Mouse (Mus musculus) heart, postnatal 0 days (tissue): Measurements from ENCODE around the gene Msl1. TPM values are rescaled to one million over a fixed set of nuclear protein-coding genes. Genes with fewer than 3 reads are reported as not detected.

ENCODE experiments used
- ATAC-seq: fragments of 200-750 bp; cut with Nextera tagmentation; 2 replicates; pipeline ENCODE4 v1.8.0; 2017; ENCODE audit warnings: low read depth, moderate number of reproducible peaks, moderate library complexity; ENCODE audit not compliant: insufficient read depth
- DNase-seq: peaks from one replicate; pipeline ENCODE4 v3.0.0-alpha.2; 2016; ENCODE audit warnings: low spot score
- H3K27ac ChIP-seq: fragments of 300-500 bp; sonication (generic); 2 replicates; pipeline ENCODE4 v1.5.1; 2014; ENCODE audit warnings: low read depth, mild to moderate bottlenecking
- H3K27me3 ChIP-seq: fragments of 300-500 bp; sonication (generic); 2 replicates; pipeline ENCODE4 v1.6.1; 2014; ENCODE audit warnings: low read length, mixed read lengths; ENCODE audit not compliant: control insufficient read depth, insufficient read depth
- H3K36me3 ChIP-seq: fragments of 300-500 bp; sonication (generic); replicated peaks from 2 replicates; pipeline ENCODE4 v1.6.1; 2014; ENCODE audit warnings: low read length, mixed read lengths; ENCODE audit not compliant: control insufficient read depth, insufficient read depth
- H3K4me1 ChIP-seq: fragments of 300-500 bp; sonication (generic); 2 replicates; pipeline ENCODE4 v1.6.1; 2014; ENCODE audit warnings: antibody characterized with exemption; ENCODE audit not compliant: control insufficient read depth, insufficient read depth
- H3K4me2 ChIP-seq: fragments of 300-500 bp; sonication (generic); 2 replicates; pipeline ENCODE4 v1.6.1; 2014; ENCODE audit warnings: low read depth, mild to moderate bottlenecking, low read length, moderate library complexity
- H3K4me3 ChIP-seq: fragments of 300-500 bp; sonication (generic); 2 replicates; pipeline ENCODE4 v1.5.1; 2014; ENCODE audit warnings: low read depth, low read length
- H3K9ac ChIP-seq: fragments of 300-500 bp; sonication (generic); replicated peaks from 2 replicates; pipeline ENCODE4 v1.6.1; 2014; ENCODE audit warnings: low read depth, low read length, mixed read lengths
- H3K9me3 ChIP-seq: fragments of 300-500 bp; sonication (generic); replicated peaks from 2 replicates; pipeline ENCODE4 v1.6.1; 2016; ENCODE audit warnings: low read length; ENCODE audit not compliant: control insufficient read depth
- CTCF ChIP-seq: IDR thresholded peaks from 2 replicates; pipeline ENCODE4 v1.5.1; 2016; ENCODE audit warnings: antibody characterized with exemption, control low read depth, low read depth
- EP300 ChIP-seq: IDR thresholded peaks from 2 replicates; pipeline ENCODE4 v1.6.1; 2016; ENCODE audit warnings: antibody characterized with exemption, low read depth
- WGBS: fragments of 180-500 bp; shearing (Covaris S2); extraction: QIAGEN DNeasy Blood & Tissue Kit; methylation state at CpG from one replicate; pipeline ENCODE4 v1.1.7; 2014; 5-methylcytosine and 5-hydroxymethylcytosine counted together
- polyA plus RNA-seq: library from polyadenylated mRNA; unstranded; fragments of >200 nt; fragmentation: Nextera tagmentation; extraction: Ambion mirVana; gene quantifications from 2 replicates; pipeline ENCODE4 v1.2.1, GENCODE M21; 2015
- total RNA-seq: library from RNA; depleted of rRNA; stranded (reverse); fragments of >200 nt; gene quantifications from 2 replicates; pipeline ENCODE4 v1.2.3, GENCODE M21; 2014; ENCODE audit warnings: low replicate concordance

The Msl1 gene
- total and polyA plus RNA-seq, 2 experiments from 2014 or later = 12.6 to 54.6 TPM

DNA sequence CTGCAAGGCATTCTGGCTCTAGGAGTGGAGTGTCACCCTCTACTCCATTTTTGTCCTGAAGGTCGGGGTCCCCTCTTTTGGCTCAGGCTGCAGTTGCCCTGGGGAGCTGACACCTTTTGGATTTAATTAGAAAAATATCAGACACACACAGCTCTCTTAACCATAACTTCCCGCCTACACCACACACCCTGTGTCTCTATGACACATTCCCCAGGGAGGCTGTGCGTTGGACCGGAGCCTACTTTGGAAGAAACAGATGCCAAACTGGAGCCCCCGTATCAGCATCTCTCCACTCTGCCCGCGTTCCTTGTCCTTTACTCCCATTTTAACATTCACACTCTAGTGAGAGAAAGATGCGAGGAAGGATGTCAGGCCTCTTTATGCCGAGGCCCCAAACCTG lies 43.2 kb downstream of the Msl1 start:
- no peak for TF ChIP-seq CTCF
- no peak for TF ChIP-seq EP300
- WGBS = 40% methylated on average over 9 of the region's 9 CpGs
- Histone ChIP-seq H3K27me3 (peaks cover 8% of the 10 kb centered on the region; the same call in 1 of the 2 replicates), H3K27ac (no peak overlapping the region), H3K9me3 (no peaks in the 10 kb centered on the region), H3K4me2 (no peak overlapping the region), H3K9ac (no peak overlapping the region), H3K36me3 (no peaks in the 10 kb centered on the region; the same call in 1 of the 2 replicates), H3K4me1 (peaks cover 11% of the 10 kb centered on the region; the same call in 1 of the 2 replicates), H3K4me3 (no peak overlapping the region)
- DNase-seq (no peak), ATAC-seq (no peak)

DNA sequence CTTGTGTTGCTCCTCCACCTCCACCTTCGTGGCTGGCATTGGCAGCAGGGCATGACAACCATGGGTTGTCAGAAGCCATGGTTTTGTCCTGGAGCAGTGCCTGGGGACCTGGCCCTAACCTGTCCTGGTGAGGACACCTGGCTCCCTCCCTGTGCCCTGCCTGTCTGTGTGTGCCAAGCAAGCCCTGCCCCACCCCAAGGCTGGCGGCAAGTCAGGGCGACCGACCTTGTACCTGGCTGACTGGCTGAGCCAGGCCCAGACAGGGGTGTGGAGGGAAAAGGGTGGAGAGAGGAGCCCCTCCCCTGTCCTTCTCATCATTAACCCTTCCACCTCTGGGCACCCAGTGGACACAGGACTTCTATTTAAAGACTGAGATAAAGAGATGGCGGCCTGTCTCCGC lies 44.1 kb downstream of the Msl1 start:
- peaks cover 11% of the 10 kb centered on the region; the same call in 1 of the 2 replicates for H3K4me1 ChIP-seq
- peaks cover 8% of the 10 kb centered on the region; the same call in 1 of the 2 replicates for H3K27me3 ChIP-seq
- no peak for TF ChIP-seq CTCF
- TF ChIP-seq EP300 = no peak
- no peak overlapping the region for H3K4me2 ChIP-seq
- H3K4me3 ChIP-seq = no peak overlapping the region
- H3K9ac ChIP-seq = no peak overlapping the region
- H3K9me3 ChIP-seq = no peaks in the 10 kb centered on the region
- ATAC-seq (no peak), DNase-seq (no peak)
- WGBS = 26% methylated on average over 6 of the region's 6 CpGs
- no peak overlapping the region for H3K27ac ChIP-seq
- H3K36me3 ChIP-seq = no peaks in the 10 kb centered on the region; the same call in 1 of the 2 replicates

- H3K4me1 ChIP-seq = peaks cover 11% of the 10 kb centered on the region; the same call in 1 of the 2 replicates
- TF ChIP-seq CTCF = no peak
- no peak for TF ChIP-seq EP300
- no peak overlapping the region for H3K4me3 ChIP-seq
- H3K27ac ChIP-seq = no peak overlapping the region
- WGBS = 59% methylated on average over 10 of the region's 10 CpGs
- DNase-seq (no peak), ATAC-seq (no peak)
- H3K9ac ChIP-seq = no peak overlapping the region
- H3K27me3 ChIP-seq = peaks cover 8% of the 10 kb centered on the region; the same call in 1 of the 2 replicates
- H3K36me3 ChIP-seq = no peaks in the 10 kb centered on the region
- H3K9me3 ChIP-seq = no peaks in the 10 kb centered on the region
- H3K4me2 ChIP-seq = no peak overlapping the region
Measured at GRCm38 (mm10) chr11:98839897-98840296, 44.6 kb downstream of the Msl1 start.

DNA sequence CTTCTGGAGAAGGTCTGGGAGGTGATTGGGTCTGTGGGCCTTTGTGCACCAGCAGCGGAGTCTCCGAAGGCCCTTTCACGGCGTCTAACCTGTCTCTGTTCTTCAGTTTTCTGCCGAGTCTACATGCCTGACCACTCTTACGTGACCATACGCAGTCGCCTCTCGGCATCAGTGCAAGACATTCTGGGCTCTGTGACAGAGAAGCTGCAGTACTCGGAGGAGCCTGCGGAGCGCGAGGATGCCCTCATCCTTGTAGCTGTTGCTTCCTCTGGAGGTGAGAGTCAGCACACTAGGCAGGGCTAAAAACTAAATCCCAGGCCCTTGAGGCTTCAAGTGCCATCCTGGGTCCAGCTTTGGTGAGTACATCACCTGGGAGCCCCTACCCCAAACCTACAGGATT lies 50.7 kb downstream of the Msl1 start:
- no peaks in the 10 kb centered on the region for H3K27me3 ChIP-seq
- ATAC-seq (no peak), DNase-seq (no peak)
- 44% methylated on average over 13 of the region's 13 CpGs for WGBS
- H3K27ac ChIP-seq = no peak overlapping the region
- no peak overlapping the region for H3K9ac ChIP-seq
- H3K4me1 ChIP-seq = 0 out of 2 replicates have a peak, but pooled peaks cover 4% of the 10 kb centered on the region
- H3K4me3 ChIP-seq = no peak overlapping the region
- TF ChIP-seq CTCF (no peak), EP300 (no peak)
- H3K36me3 ChIP-seq = no peaks in the 10 kb centered on the region
- H3K9me3 ChIP-seq = no peaks in the 10 kb centered on the region
- H3K4me2 ChIP-seq = no peak overlapping the region

- 0 out of 2 replicates have a peak, but pooled peaks cover 4% of the 10 kb centered on the region for H3K4me1 ChIP-seq
- no peak overlapping the region for H3K9ac ChIP-seq
- no peak overlapping the region for H3K4me3 ChIP-seq
- H3K9me3 ChIP-seq = no peaks in the 10 kb centered on the region
- H3K27me3 ChIP-seq = no peaks in the 10 kb centered on the region
- no peak for DNase-seq
- no peaks in the 10 kb centered on the region for H3K36me3 ChIP-seq
- WGBS = 60% methylated on average over 19 of the region's 19 CpGs
- no peak overlapping the region for H3K4me2 ChIP-seq
- ATAC-seq = no peak
- no peak overlapping the region for H3K27ac ChIP-seq
- TF ChIP-seq CTCF (no peak), EP300 (no peak)
Measured at GRCm38 (mm10) chr11:98846865-98847604, 51.7 kb downstream of the Msl1 start.
